35 mouse cellular contexts compared by ENCODE assay signal in genomic region chr19:26617287-26617686, GRCm38 (mm10).
"Had no signal": no experiment of that assay in that cellular context is flagged by ENCODE, and none has a peak within 500 bp of the region (broad histone marks: within the 10 kb centered on the region; RNA-seq: fewer than 3 reads in every experiment).

No protein-coding gene starts in this region.

- H3K4me2 ChIP-seq: heart, embryonic 11.5 days; heart, embryonic 12.5 days; heart, embryonic 13.5 days; heart, embryonic 15.5 days; hindbrain, embryonic 12.5 days; hindbrain, embryonic 13.5 days; hindbrain, embryonic 14.5 days; hindbrain, embryonic 15.5 days; intestine, embryonic 15.5 days; kidney, embryonic 15.5 days had no signal

- H3K4me3 ChIP-seq: heart, embryonic 10.5 days; heart, embryonic 12.5 days; heart, embryonic 13.5 days; heart, embryonic 15.5 days; hindbrain, embryonic 10.5 days; hindbrain, embryonic 12.5 days; hindbrain, embryonic 13.5 days; hindbrain, embryonic 15.5 days; intestine, embryonic 15.5 days; kidney, embryonic 15.5 days; layer of hippocampus, adult 2 months had no signal

- ATAC-seq: hindbrain, embryonic 16.5 days; hindbrain, postnatal 0 days; inflammation-experienced regulatory T-cells, adult 6 months; intestine, embryonic 15.5 days; intestine, embryonic 16.5 days; intestine, postnatal 0 days had no signal

- H3K27me3 ChIP-seq: heart, embryonic 12.5 days; heart, embryonic 13.5 days; heart, embryonic 15.5 days; hindbrain, embryonic 15.5 days; intestine, embryonic 15.5 days; kidney, embryonic 15.5 days had no signal

- H3K27ac ChIP-seq: heart, embryonic 10.5 days; heart, embryonic 13.5 days; heart, embryonic 15.5 days; hindbrain, embryonic 10.5 days; hindbrain, embryonic 12.5 days; hindbrain, embryonic 13.5 days; hindbrain, embryonic 14.5 days; hindbrain, embryonic 15.5 days; hindbrain, postnatal 0 days; intestine, embryonic 15.5 days; kidney, embryonic 15.5 days; kidney, postnatal 0 days; layer of hippocampus, adult 2 months had no signal

- H3K4me1 ChIP-seq: hindbrain, embryonic 12.5 days; hindbrain, embryonic 13.5 days; hindbrain, embryonic 15.5 days had no signal

- H3K9me3 ChIP-seq: heart, embryonic 10.5 days; heart, embryonic 12.5 days; heart, embryonic 13.5 days; heart, embryonic 15.5 days; hindbrain, embryonic 10.5 days; hindbrain, embryonic 12.5 days; hindbrain, embryonic 13.5 days; hindbrain, embryonic 15.5 days; intestine, embryonic 15.5 days; kidney, embryonic 15.5 days had no signal

- H3K36me3 ChIP-seq: heart, embryonic 10.5 days; heart, embryonic 15.5 days; hindbrain, embryonic 10.5 days; hindbrain, embryonic 12.5 days; hindbrain, embryonic 15.5 days; intestine, embryonic 15.5 days had no signal

- DNase-seq: heart, postnatal 10 days; heart, postnatal 14 days; heart, postnatal 36 days; heart, postnatal 4 days; kidney, adult 11 months; kidney, adult 18-20 months; kidney, adult 2 months; kidney, adult 8-10 months; kidney, adult 9 months; kidney, postnatal 10 days; kidney, postnatal 14 days; kidney, postnatal 25 days; kidney, postnatal 36 days; kidney, postnatal 4 days; layer of hippocampus, adult 9-11 months; layer of hippocampus, postnatal 36 days had no signal

- H3K9ac ChIP-seq: heart, embryonic 12.5 days; heart, embryonic 13.5 days; heart, embryonic 15.5 days; hindbrain, embryonic 12.5 days; hindbrain, embryonic 13.5 days; hindbrain, embryonic 14.5 days; hindbrain, embryonic 15.5 days; intestine, embryonic 15.5 days; kidney, embryonic 15.5 days had no signal
